Comparison of ENCODE assay signal across 9 mouse cellular contexts in genomic region chr13:23833053-23833452, GRCm38 (mm10). TPM values are rescaled to one million over a fixed set of nuclear protein-coding genes. Genes with fewer than 3 reads are reported as not detected.
DNase-seq lines count a peak whose midpoint lies in the region; ATAC-seq and TF ChIP-seq lines count a peak whose summit lies in the region.
"Had no signal": no experiment of that assay in that cellular context is flagged by ENCODE, and none has a peak within 500 bp of the region (broad histone marks: within the 10 kb centered on the region; RNA-seq: fewer than 3 reads in every experiment).

No protein-coding gene starts in this region.

- TF ChIP-seq POLR2A in heart, adult 2 months (IDR thresholded peaks at IDR 0.05; ENCODE audit: insufficient read depth, low read depth, low read length) = no peak
- TF ChIP-seq POLR2A in CH12.LX (IDR thresholded peaks at IDR 0.05; ENCODE audit: low read depth, low read length) = no peak

- TF ChIP-seq EP300 in heart, adult 2 months (IDR thresholded peaks at IDR 0.05; ENCODE audit: insufficient read depth, low read depth, low read length) = no peak
- TF ChIP-seq EP300 in CH12.LX (IDR thresholded peaks at IDR 0.05; ENCODE audit: low read length) = no peak

- no peaks in the 10 kb centered on the region for H3K4me1 ChIP-seq in heart, adult 2 months (ENCODE audit: control insufficient read depth, insufficient read depth, low read length)
- no peaks in the 10 kb centered on the region for H3K4me1 ChIP-seq in CH12.LX (ENCODE audit: control insufficient read depth in 1 of 2, insufficient read depth in 2 of 2)
- H3K4me1 ChIP-seq in neural tube, embryonic 13.5 days (replicated peaks) = no peaks in the 10 kb centered on the region; the same call in 1 of the 2 replicates
- H3K4me1 ChIP-seq: embryonic facial prominence, embryonic 13.5 days had no signal

- no peaks in the 10 kb centered on the region for H3K27me3 ChIP-seq in heart, adult 2 months (ENCODE audit: control insufficient read depth, insufficient read depth, low read length)
- H3K27me3 ChIP-seq in CH12.LX (replicated peaks) = no peaks in the 10 kb centered on the region
- H3K27me3 ChIP-seq in neural tube, embryonic 13.5 days = no peaks in the 10 kb centered on the region
- H3K27me3 ChIP-seq: embryonic facial prominence, embryonic 13.5 days had no signal

- intact Hi-C loops in heart, adult 2 months (cut with DNase I) = loop anchor here (2.0 to 5.0 kb wide), 3 partner anchors 52 to 449 kb away; partner anchors contain the start of gene Carmil1
- intact Hi-C loops in heart, postnatal 14 days (cut with DNase I) = loop anchor here (2.0 to 10.0 kb wide), 3 partner anchors 54 to 464 kb away; no protein-coding TSS in a partner anchor
- intact Hi-C loops in left cerebral cortex, postnatal 4 days (cut with DNase I) = no loop called here

- H3K79me2 ChIP-seq in heart, adult 2 months (replicated peaks; ENCODE audit: control insufficient read depth, insufficient read depth, low read length) = no peaks in the 10 kb centered on the region
- H3K79me2 ChIP-seq in CH12.LX (replicated peaks; ENCODE audit: control insufficient read depth, extremely low read depth, insufficient read depth, poor library complexity, severe bottlenecking) = no peaks in the 10 kb centered on the region

- no peaks in the 10 kb centered on the region for H3K9me3 ChIP-seq in CH12.LX (replicated peaks; ENCODE audit: low read length)
- no peaks in the 10 kb centered on the region for H3K9me3 ChIP-seq in neural tube, embryonic 13.5 days
- H3K9me3 ChIP-seq: embryonic facial prominence, embryonic 13.5 days had no signal

- DNase-seq in heart, adult 2 months = no peak
- no peak for DNase-seq in heart, adult 11 months
- DNase-seq in CH12.LX (ENCODE audit: extremely low read depth) = peak; percentile 45
- DNase-seq in adrenal gland, postnatal 36 days = peak; percentile 41 to 59
- peak; percentile 19 to 35 for DNase-seq in heart, postnatal 14 days
- peak; percentile 36 for DNase-seq in left cerebral cortex, postnatal 4 days
- no peak for DNase-seq in cerebellum, postnatal 36 days

- H3K4me2 ChIP-seq in CH12.LX (ENCODE audit: insufficient read depth, low read depth, poor library complexity, severe bottlenecking) = no peak overlapping the region; the same call in 1 of the 2 replicates
- no peak overlapping the region for H3K4me2 ChIP-seq in neural tube, embryonic 13.5 days
- H3K4me2 ChIP-seq: embryonic facial prominence, embryonic 13.5 days had no signal

- peak; percentile 69 for TF ChIP-seq CTCF in heart, adult 2 months (IDR thresholded peaks at IDR 0.05)
- TF ChIP-seq CTCF in CH12.LX (conservative IDR thresholded peaks at IDR 0.05 in 1 of 2, IDR thresholded peaks at IDR 0.05 in 1 of 2; ENCODE audit: low read depth in 2 of 2, low read length in 2 of 2) = peak; percentile 68 to 76

- WGBS in heart, adult 2 months = 12% methylated on average over 6 of the region's 6 CpGs
- WGBS in neural tube, embryonic 13.5 days = 11% methylated on average over 6 of the region's 6 CpGs

- dilution Hi-C loops in CH12.LX (cut with MboI; ENCODE audit: extremely low pct_ligation_motif_present, extremely low pct_unique_long_range_greater_than_20kb, low sequenced_read_pairs) = no loop called here

- ATAC-seq in neural tube, embryonic 13.5 days (ENCODE audit: low read depth) = peak; percentile 72; the same call in 1 of the 2 replicates

- no peaks in the 10 kb centered on the region for H3K36me3 ChIP-seq in heart, adult 2 months (ENCODE audit: control insufficient read depth, insufficient read depth, low read length)
- no peaks in the 10 kb centered on the region for H3K36me3 ChIP-seq in CH12.LX (replicated peaks in 1 of 2; ENCODE audit: control insufficient read depth in 1 of 2, insufficient read depth in 1 of 2, low read length in 1 of 2)
- no peaks in the 10 kb centered on the region for H3K36me3 ChIP-seq in neural tube, embryonic 13.5 days
- H3K36me3 ChIP-seq: embryonic facial prominence, embryonic 13.5 days had no signal

- peak; percentile 77 for TF ChIP-seq RAD21 in CH12.LX (IDR thresholded peaks at IDR 0.05; ENCODE audit: low read depth, low read length)

- in situ Hi-C loops in CH12.LX (cut with MboI; ENCODE audit: low pct_ligation_motif_present, low pct_unique_long_range_greater_than_20kb, low sequenced_read_pairs) = loop anchor here (25.0 kb wide), 1 partner anchor 454 kb away; the partner anchor contains the start of gene Carmil1

- no peak overlapping the region for H3K9ac ChIP-seq in heart, adult 2 months (ENCODE audit: low read depth, low read length)
- H3K9ac ChIP-seq in CH12.LX (ENCODE audit: insufficient read depth, low read depth) = no peak overlapping the region
- H3K9ac ChIP-seq in neural tube, embryonic 13.5 days = no peak overlapping the region
- H3K9ac ChIP-seq: embryonic facial prominence, embryonic 13.5 days had no signal

- no peak overlapping the region for H3K27ac ChIP-seq in heart, adult 2 months
- no peak overlapping the region for H3K27ac ChIP-seq in CH12.LX (ENCODE audit: insufficient read depth, low read depth)
- no peak overlapping the region for H3K27ac ChIP-seq in neural tube, embryonic 13.5 days (replicated peaks)
- H3K27ac ChIP-seq: embryonic facial prominence, embryonic 13.5 days had no signal

- H3K4me3 ChIP-seq in heart, adult 2 months = no peak overlapping the region
- no peak overlapping the region for H3K4me3 ChIP-seq in CH12.LX (replicated peaks in 1 of 3; ENCODE audit: low read depth in 2 of 3, low read length in 2 of 3, poor library complexity in 1 of 3)
- no peak overlapping the region for H3K4me3 ChIP-seq in neural tube, embryonic 13.5 days
- H3K4me3 ChIP-seq: embryonic facial prominence, embryonic 13.5 days had no signal

TF ChIP-seq in CH12.LX, 34 proteins besides CTCF, POLR2A, EP300 and RAD21:
- TF ChIP-seq CHD1 (IDR thresholded peaks at IDR 0.05; ENCODE audit: low read depth, low read length) (no peak), HCFC1 (IDR thresholded peaks at IDR 0.05; ENCODE audit: low read depth, low read length) (no peak), SMC3 (IDR thresholded peaks at IDR 0.05; ENCODE audit: low read depth, low read length) (peak; percentile 52), ZNF384 (IDR thresholded peaks at IDR 0.05; ENCODE audit: low read depth, low read length) (peak; percentile 85), TBP (conservative IDR thresholded peaks at IDR 0.05; ENCODE audit: low read depth, low read length) (no peak), NRF1 (IDR thresholded peaks at IDR 0.05; ENCODE audit: low read depth, low read length) (no peak), USF2 (conservative IDR thresholded peaks at IDR 0.05; ENCODE audit: low read depth, low read length) (no peak), ZKSCAN1 (IDR thresholded peaks at IDR 0.05; ENCODE audit: borderline replicate concordance, low read depth, low read length) (no peak)
TF ChIP-seq in CH12.LX: peak in this region for 2.

RNA-seq across cellular contexts. Expression of gene Slc17a3, which starts 6.2 kb away (rescaled TPM):
- total RNA-seq in heart, adult 2 months (2021) = not detected
- not detected in 2 replicates for polyA plus RNA-seq in heart, adult 2 months (2012; rRNA removed)
- total RNA-seq in CH12.LX (2012; rRNA removed) (not detected in 2 replicates), CH12.LX (2014; rRNA removed) (not detected in 2 replicates)
- polyA plus RNA-seq in CH12.LX (2012; ENCODE audit: insufficient read length, low read depth) = not detected in 2 replicates
- total RNA-seq in adrenal gland, postnatal 36 days (2021) = under 1 TPM; 0.23 to 0.56 TPM
- not detected for total RNA-seq in heart, postnatal 14 days (2021)
- total RNA-seq in left cerebral cortex, postnatal 4 days (2021) = under 1 TPM in 1 of 2 experiments, not detected in 1; 0.10 TPM
- polyA plus RNA-seq in neural tube, embryonic 13.5 days (2015; fragmentation: Nextera tagmentation; extraction: Ambion mirVana) = not detected in 2 replicates
- polyA plus RNA-seq: embryonic facial prominence, embryonic 13.5 days had no signal

RNA-seq across cellular contexts. Expression of gene Slc17a2, which starts 26.3 kb away (rescaled TPM):
- total RNA-seq in heart, adult 2 months (2021) = not detected
- 0.06 and 0.09 TPM in 2 replicates for polyA plus RNA-seq in heart, adult 2 months (2012; rRNA removed)
- total RNA-seq in CH12.LX (2012; rRNA removed) = 0.04 TPM in 1 of 2 replicates, not detected in the other
- total RNA-seq in CH12.LX (2014; rRNA removed) = not detected in 2 replicates
- polyA plus RNA-seq in CH12.LX (2012; ENCODE audit: insufficient read length, low read depth) = not detected in 2 replicates
- under 1 TPM in 1 of 2 experiments, not detected in 1; 0.26 TPM for total RNA-seq in adrenal gland, postnatal 36 days (2021)
- total RNA-seq in heart, postnatal 14 days (2021) = not detected
- not detected for total RNA-seq in left cerebral cortex, postnatal 4 days (2021)
- polyA plus RNA-seq in neural tube, embryonic 13.5 days (2015; fragmentation: Nextera tagmentation; extraction: Ambion mirVana) = not detected in 2 replicates
- polyA plus RNA-seq: embryonic facial prominence, embryonic 13.5 days had no signal

RNA-seq across cellular contexts. Expression of gene Slc17a1, which starts 34.5 kb away (rescaled TPM):
- not detected for total RNA-seq in heart, adult 2 months (2021)
- not detected in 2 replicates for polyA plus RNA-seq in heart, adult 2 months (2012; rRNA removed)
- not detected in 2 replicates for total RNA-seq in CH12.LX (2012; rRNA removed)
- total RNA-seq in CH12.LX (2014; rRNA removed) = not detected in 2 replicates
- polyA plus RNA-seq in CH12.LX (2012; ENCODE audit: insufficient read length, low read depth) = not detected in 2 replicates
- total RNA-seq in adrenal gland, postnatal 36 days (2021) = not detected
- not detected for total RNA-seq in heart, postnatal 14 days (2021)
- not detected for total RNA-seq in left cerebral cortex, postnatal 4 days (2021)
- polyA plus RNA-seq in neural tube, embryonic 13.5 days (2015; fragmentation: Nextera tagmentation; extraction: Ambion mirVana) = not detected in 2 replicates
- polyA plus RNA-seq: embryonic facial prominence, embryonic 13.5 days had no signal

Comparison
In these comparisons a context has a peak if more than half of its experiments do, and no peak if none do; other contexts are left out.
1. DNase-seq: peak in CH12.LX (single experiment), adrenal gland, postnatal 36 days (2 of 2), heart, postnatal 14 days (2 of 2) and left cerebral cortex, postnatal 4 days (single experiment); none in heart, adult 2 months (0 of 2), heart, adult 11 months (single experiment) and cerebellum, postnatal 36 days (0 of 2).